Comparison of ENCODE assay signal across 12 mouse cellular contexts in genomic region chr8:57409779-57410472, GRCm38 (mm10). TPM values are rescaled to one million over a fixed set of nuclear protein-coding genes. Genes with fewer than 3 reads are reported as not detected.
DNase-seq lines count a peak whose midpoint lies in the region; ATAC-seq and TF ChIP-seq lines count a peak whose summit lies in the region.
"Had no signal": no experiment of that assay in that cellular context is flagged by ENCODE, and none has a peak within 500 bp of the region (broad histone marks: within the 10 kb centered on the region; RNA-seq: fewer than 3 reads in every experiment).

No protein-coding gene starts in this region.

- no peak overlapping the region for H3K27ac ChIP-seq in heart, embryonic 12.5 days (ENCODE audit: poor library complexity, severe bottlenecking)
- H3K27ac ChIP-seq in hindbrain, embryonic 10.5 days, result peak overlapping the region; percentile 31
- peak overlapping the region; percentile 79 for H3K27ac ChIP-seq in midbrain, embryonic 12.5 days (replicated peaks)
- H3K27ac ChIP-seq in thymus, adult 2 months (ENCODE audit: control insufficient read depth, insufficient read depth, low read length), result no peak overlapping the region

- TF ChIP-seq CTCF in brain, embryonic 14.5 days (IDR thresholded peaks at IDR 0.05; ENCODE audit: borderline replicate concordance, extremely low read depth, insufficient read depth, insufficient read length), result no peak
- no peak for TF ChIP-seq CTCF in thymus, adult 2 months (IDR thresholded peaks at IDR 0.05; ENCODE audit: borderline replicate concordance, control insufficient read depth, extremely low read depth, insufficient read depth, low read length, poor library complexity)

- H3K27me3 ChIP-seq in heart, embryonic 12.5 days (replicated peaks), result peaks cover 7% of the 10 kb centered on the region; the same call in 1 of the 2 replicates
- H3K27me3 ChIP-seq in hindbrain, embryonic 10.5 days (ENCODE audit: insufficient read depth, poor library complexity, severe bottlenecking), result peaks cover 58% of the 10 kb centered on the region
- peaks cover 25% of the 10 kb centered on the region for H3K27me3 ChIP-seq in midbrain, embryonic 12.5 days
- H3K27me3 ChIP-seq in thymus, adult 2 months (ENCODE audit: control insufficient read depth, insufficient read depth, low read length), result no peaks in the 10 kb centered on the region; the same call in 1 of the 2 replicates

- H3K36me3 ChIP-seq in heart, embryonic 12.5 days, result no peaks in the 10 kb centered on the region
- no peaks in the 10 kb centered on the region for H3K36me3 ChIP-seq in hindbrain, embryonic 10.5 days
- no peaks in the 10 kb centered on the region for H3K36me3 ChIP-seq in midbrain, embryonic 12.5 days
- H3K36me3 ChIP-seq in thymus, adult 2 months (ENCODE audit: control insufficient read depth, insufficient read depth, low read length), result no peaks in the 10 kb centered on the region

- TF ChIP-seq POLR2A in brain, embryonic 14.5 days (IDR thresholded peaks at IDR 0.05; ENCODE audit: borderline replicate concordance, extremely low read depth, insufficient read depth, insufficient read length, poor library complexity, severe bottlenecking), result no peak
- TF ChIP-seq POLR2A in thymus, adult 2 months (IDR thresholded peaks at IDR 0.05; ENCODE audit: control insufficient read depth, extremely low read depth, insufficient read depth, low read length, poor library complexity), result no peak

- 0 out of 2 replicates have a peak overlapping the region, but pooled peaks have one; percentile 6 for H3K9ac ChIP-seq in heart, embryonic 12.5 days
- no peak overlapping the region for H3K9ac ChIP-seq in midbrain, embryonic 12.5 days (replicated peaks)

- DNase-seq in heart, postnatal 25 days (ENCODE audit: low spot score), result no peak
- peak; percentile 48 for DNase-seq in brain, embryonic 14.5 days (ENCODE audit: low read depth)
- DNase-seq in hindbrain, embryonic 10.5 days (ENCODE audit: low spot score), result no peak
- DNase-seq in thymus, adult 2 months, result no peak
- DNase-seq in cerebellum, adult 8-10 months, result no peak
- no peak for DNase-seq in urinary bladder, postnatal 10 days (ENCODE audit: low spot score)
- DNase-seq: cerebellum, adult 2 months had no signal

- H3K4me2 ChIP-seq in heart, embryonic 12.5 days, result peak overlapping the region; percentile 59
- H3K4me2 ChIP-seq in midbrain, embryonic 12.5 days (replicated peaks), result peak overlapping the region; percentile 51

- no peaks in the 10 kb centered on the region for H3K9me3 ChIP-seq in heart, embryonic 12.5 days (replicated peaks)
- no peaks in the 10 kb centered on the region for H3K9me3 ChIP-seq in hindbrain, embryonic 10.5 days
- H3K9me3 ChIP-seq in midbrain, embryonic 12.5 days, result no peaks in the 10 kb centered on the region

- no peak for ATAC-seq in heart, embryonic 12.5 days (ENCODE audit: insufficient number of reproducible peaks, low FRiP score)
- ATAC-seq in midbrain, embryonic 12.5 days (ENCODE audit: low FRiP score, low read depth), result peak; percentile 35

- 42% methylated on average over 15 of the region's 15 CpGs for WGBS in heart, embryonic 12.5 days
- WGBS in hindbrain, embryonic 10.5 days, result 19% methylated on average over 15 of the region's 15 CpGs
- WGBS in midbrain, embryonic 12.5 days, result 11% methylated on average over 15 of the region's 15 CpGs
- WGBS in thymus, adult 2 months, result 52% methylated on average over 15 of the region's 15 CpGs

- H3K4me1 ChIP-seq in heart, embryonic 12.5 days (replicated peaks), result peaks cover 8% of the 10 kb centered on the region
- peaks cover 28% of the 10 kb centered on the region for H3K4me1 ChIP-seq in hindbrain, embryonic 10.5 days (replicated peaks)
- peaks cover 22% of the 10 kb centered on the region for H3K4me1 ChIP-seq in midbrain, embryonic 12.5 days
- H3K4me1 ChIP-seq in thymus, adult 2 months (replicated peaks; ENCODE audit: control insufficient read depth, insufficient read depth, low read length), result no peaks in the 10 kb centered on the region

- H3K4me3 ChIP-seq in heart, embryonic 12.5 days, result peak overlapping the region; percentile 17
- peak overlapping the region; percentile 44 for H3K4me3 ChIP-seq in hindbrain, embryonic 10.5 days
- H3K4me3 ChIP-seq in midbrain, embryonic 12.5 days, result peak overlapping the region; percentile 21
- H3K4me3 ChIP-seq in thymus, adult 2 months (ENCODE audit: control insufficient read depth, insufficient read depth, low read length), result no peak overlapping the region

- intact Hi-C loops in heart, postnatal 25 days (cut with DNase I), result no loop called here

RNA-seq across cellular contexts. Expression of gene Scrg1, which starts 45.8 kb away (rescaled TPM):
- polyA plus RNA-seq in heart, embryonic 12.5 days (2016; fragmentation: Nextera tagmentation; extraction: Ambion mirVana), result 0.58 and 1.6 TPM in 2 replicates
- total RNA-seq in heart, postnatal 25 days (2021), result not detected
- 5.3 and 5.7 TPM in 2 replicates for polyA plus RNA-seq in brain, embryonic 14.5 days (2012; rRNA removed)
- 0.61 and 0.90 TPM in 2 replicates for polyA plus RNA-seq in hindbrain, embryonic 10.5 days (2016; fragmentation: Nextera tagmentation; extraction: Ambion mirVana)
- polyA plus RNA-seq in midbrain, embryonic 12.5 days (2016; fragmentation: Nextera tagmentation; extraction: Ambion mirVana), result 0.69 TPM in 1 of 2 replicates, not detected in the other
- polyA plus RNA-seq in thymus, adult 2 months (2012; rRNA removed), result 0.16 TPM in 1 of 2 replicates, not detected in the other
- total RNA-seq: gastrocnemius, adult 8-10 months had no signal
- polyA plus RNA-seq: C2C12; thymus, postnatal 0 days had no signal

Comparison
In these comparisons a context has a peak if more than half of its experiments do, and no peak if none do; other contexts are left out.
1. H3K27ac ChIP-seq: peak in hindbrain, embryonic 10.5 days (single experiment) and midbrain, embryonic 12.5 days (single experiment); none in heart, embryonic 12.5 days (single experiment) and thymus, adult 2 months (single experiment).